Mouse (Mus musculus): ENCODE measurements around the gene Mst1.

The Mst1 gene

GRCm38 (mm10) chr9:108095518-108095917 lies 15.3 kb downstream of the Mst1 start:
- in situ Hi-C loops (cut with MboI; ENCODE audit: low sequenced_read_pairs): no loop called here

GRCm38 (mm10) chr9:108095949-108096712 lies 15.9 kb downstream of the Mst1 start:
- in situ Hi-C loops (cut with MboI; ENCODE audit: low sequenced_read_pairs): no loop called here

GRCm38 (mm10) chr9:108099619-108100018 lies 19.4 kb downstream of the Mst1 start:
- in situ Hi-C loops (cut with MboI; ENCODE audit: low sequenced_read_pairs): no loop called here

- in situ Hi-C loops (cut with MboI; ENCODE audit: low sequenced_read_pairs): no loop called here
Measured at GRCm38 (mm10) chr9:108104766-108105548, 24.7 kb downstream of the Mst1 start.

- in situ Hi-C loops (cut with MboI; ENCODE audit: low sequenced_read_pairs): no loop called here
Measured at GRCm38 (mm10) chr9:108105549-108105863, 25.3 kb downstream of the Mst1 start.

- in situ Hi-C loops (cut with MboI; ENCODE audit: low sequenced_read_pairs): no loop called here
Measured at GRCm38 (mm10) chr9:108106090-108106489, 25.9 kb downstream of the Mst1 start.

- in situ Hi-C loops (cut with MboI; ENCODE audit: low sequenced_read_pairs): no loop called here
Measured at GRCm38 (mm10) chr9:108107867-108108266, 27.6 kb downstream of the Mst1 start.

- in situ Hi-C loops (cut with MboI; ENCODE audit: low sequenced_read_pairs): no loop called here
Measured at GRCm38 (mm10) chr9:108110160-108110559, 29.9 kb downstream of the Mst1 start.

GRCm38 (mm10) chr9:108111101-108111592 lies 30.9 kb downstream of the Mst1 start:
- in situ Hi-C loops (cut with MboI; ENCODE audit: low sequenced_read_pairs): no loop called here

GRCm38 (mm10) chr9:108111593-108112121 lies 31.4 kb downstream of the Mst1 start:
- in situ Hi-C loops (cut with MboI; ENCODE audit: low sequenced_read_pairs): no loop called here

GRCm38 (mm10) chr9:108112719-108113340 lies 32.6 kb downstream of the Mst1 start:
- in situ Hi-C loops (cut with MboI; ENCODE audit: low sequenced_read_pairs): no loop called here

- in situ Hi-C loops (cut with MboI; ENCODE audit: low sequenced_read_pairs): no loop called here
Measured at GRCm38 (mm10) chr9:108115290-108116077, 35.2 kb downstream of the Mst1 start.

GRCm38 (mm10) chr9:108117143-108117542 lies 36.9 kb downstream of the Mst1 start:
- in situ Hi-C loops (cut with MboI; ENCODE audit: low sequenced_read_pairs): no loop called here

GRCm38 (mm10) chr9:108119891-108120411 lies 39.7 kb downstream of the Mst1 start:
- in situ Hi-C loops (cut with MboI; ENCODE audit: low sequenced_read_pairs): no loop called here

GRCm38 (mm10) chr9:108120671-108121070 lies 40.4 kb downstream of the Mst1 start:
- in situ Hi-C loops (cut with MboI; ENCODE audit: low sequenced_read_pairs): no loop called here

- in situ Hi-C loops (cut with MboI; ENCODE audit: low sequenced_read_pairs): no loop called here
Measured at GRCm38 (mm10) chr9:108121170-108121969, 41.1 kb downstream of the Mst1 start.

GRCm38 (mm10) chr9:108123916-108124315 lies 43.7 kb downstream of the Mst1 start:
- in situ Hi-C loops (cut with MboI; ENCODE audit: low sequenced_read_pairs): no loop called here

GRCm38 (mm10) chr9:108125731-108126130 lies 45.5 kb downstream of the Mst1 start:
- in situ Hi-C loops (cut with MboI; ENCODE audit: low sequenced_read_pairs): no loop called here

GRCm38 (mm10) chr9:108126436-108127180 lies 46.4 kb downstream of the Mst1 start:
- in situ Hi-C loops (cut with MboI; ENCODE audit: low sequenced_read_pairs): no loop called here
